Mouse (Mus musculus): ENCODE measurements at regions not wholly inside any gene's neighbourhood (a gene's known extent, or its start where the extent isn't known, plus 50 kb on each side); places are given as distances from the start of the nearest gene placed in this dataset.

GRCm38 (mm10) chr3:33902431-33902830 lies 58.3 kb upstream of the Ccdc39 start:
- DNase-seq (ENCODE audit: low spot score in 2 of 2): no peak

DNA sequence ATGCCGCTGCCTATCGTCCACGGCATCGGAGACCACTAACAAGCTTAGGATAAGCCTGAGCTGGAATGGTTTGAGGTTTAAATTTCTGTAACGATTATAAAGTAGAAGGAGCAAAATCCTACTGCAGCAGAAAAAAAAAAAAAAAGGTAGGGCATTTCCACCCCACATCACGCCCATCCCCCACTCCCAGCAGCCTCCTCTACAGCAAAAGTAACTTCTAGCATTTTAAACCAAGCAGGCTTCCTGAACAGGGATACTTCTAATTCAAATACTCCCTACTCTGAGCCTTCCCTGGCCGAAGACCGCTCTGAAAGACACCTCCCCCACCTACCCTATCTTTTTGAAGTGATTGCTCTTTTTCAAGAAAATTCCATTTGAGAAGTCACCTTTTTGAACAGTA lies 59.2 kb upstream of the Ccdc39 start:
- DNase-seq (ENCODE audit: low spot score in 2 of 2): no peak

GRCm38 (mm10) chr3:33903816-33904215 lies 59.7 kb upstream of the Ccdc39 start:
- DNase-seq (ENCODE audit: low spot score in 2 of 2): no peak

DNA sequence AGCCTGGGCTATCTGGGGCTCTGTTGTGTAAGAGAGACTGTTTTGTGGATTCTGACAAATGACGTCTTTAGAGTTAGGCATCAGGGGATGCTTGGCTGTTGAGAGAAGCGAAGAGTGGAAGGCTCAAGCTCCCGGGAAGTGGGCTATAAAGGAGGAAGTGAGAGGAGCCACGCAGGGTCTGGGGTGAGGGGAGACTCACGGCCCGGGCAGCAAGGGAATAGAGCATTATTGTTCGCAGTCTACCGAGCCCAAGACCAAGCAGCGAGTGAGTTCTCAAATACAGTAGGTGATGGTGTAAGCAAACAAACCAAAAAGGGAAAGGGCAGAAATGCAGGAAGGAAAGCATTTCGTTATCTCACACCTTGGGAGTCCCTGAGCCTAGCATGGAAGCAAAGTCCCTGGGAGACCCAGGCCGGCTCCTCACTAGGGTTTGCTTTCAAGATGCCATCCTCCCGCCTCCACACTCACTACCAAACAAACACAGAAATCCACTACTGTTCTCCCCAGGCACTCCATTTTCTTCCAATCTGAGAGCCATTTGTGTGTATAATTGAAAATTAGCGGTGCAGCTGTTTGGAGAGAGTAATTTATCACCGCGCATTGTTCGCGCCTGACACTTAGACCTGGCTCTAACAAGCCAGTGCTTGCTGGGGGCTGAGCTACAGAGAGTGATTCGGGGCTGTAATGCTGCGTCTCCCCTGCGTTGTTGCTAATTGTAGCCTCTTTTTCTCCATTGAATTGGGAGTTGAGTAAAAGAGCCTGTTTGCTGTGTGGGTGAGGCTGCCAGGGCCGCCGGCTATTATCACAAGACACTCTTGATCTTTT lies 61.0 kb upstream of the Ccdc39 start:
- peak; percentile 29 to 35 for DNase-seq (ENCODE audit: low spot score in 2 of 2)

- DNase-seq (ENCODE audit: low spot score in 2 of 2): no peak
These were observed 61.5 kb upstream of the Ccdc39 start for GRCm38 (mm10) chr3:33905679-33906007.

- DNase-seq (ENCODE audit: low spot score in 2 of 2): no peak
These were observed 63.0 kb upstream of the Ccdc39 start for GRCm38 (mm10) chr3:33907061-33907460.

- DNase-seq (ENCODE audit: low spot score in 2 of 2): no peak
These were observed 67.4 kb upstream of the Ccdc39 start for GRCm38 (mm10) chr3:33911559-33911958.

DNA sequence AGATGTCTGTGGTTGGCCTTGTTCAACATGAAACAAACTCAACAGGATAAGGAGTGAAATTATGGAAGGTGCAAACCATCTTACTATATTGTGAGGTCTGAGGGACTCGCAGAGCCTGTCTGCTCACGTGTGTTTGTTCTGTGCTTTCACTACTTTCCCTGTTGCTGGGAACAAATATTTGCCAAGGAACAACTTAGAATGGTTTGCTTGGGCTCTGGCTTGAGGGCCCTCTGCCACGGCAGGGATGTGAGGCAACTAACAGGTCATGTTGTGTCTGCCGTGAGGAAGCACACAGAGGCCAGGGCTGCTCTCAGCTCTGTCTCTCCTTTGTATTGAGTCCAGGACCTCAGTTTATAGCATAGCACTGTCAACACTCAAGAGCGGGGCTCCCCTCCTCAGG lies 69.4 kb upstream of the Ccdc39 start:
- DNase-seq (ENCODE audit: low spot score in 2 of 2): no peak

GRCm38 (mm10) chr3:33914386-33914785 lies 70.3 kb upstream of the Ccdc39 start:
- no peak for DNase-seq (ENCODE audit: low spot score in 2 of 2)

DNA sequence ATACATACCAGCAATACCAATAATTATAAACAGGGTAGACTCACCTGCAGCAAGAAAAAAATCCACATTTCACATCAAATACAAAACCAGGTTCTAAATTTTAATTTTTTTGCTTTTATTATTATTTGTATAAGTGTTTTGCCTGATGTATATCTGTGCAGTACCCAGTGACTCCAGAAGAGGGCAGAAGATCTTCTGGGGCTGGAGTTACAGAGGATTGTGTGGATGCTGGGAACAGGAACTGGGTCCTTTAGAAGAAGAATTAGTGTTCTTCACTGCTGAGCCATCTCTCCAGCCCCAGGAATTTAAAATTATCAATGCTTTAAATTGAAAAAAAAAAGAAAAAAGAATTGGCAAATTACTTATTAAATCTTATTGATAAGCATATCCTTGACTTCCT lies 71.7 kb upstream of the Ccdc39 start:
- no peak for DNase-seq (ENCODE audit: low spot score in 2 of 2)

DNA sequence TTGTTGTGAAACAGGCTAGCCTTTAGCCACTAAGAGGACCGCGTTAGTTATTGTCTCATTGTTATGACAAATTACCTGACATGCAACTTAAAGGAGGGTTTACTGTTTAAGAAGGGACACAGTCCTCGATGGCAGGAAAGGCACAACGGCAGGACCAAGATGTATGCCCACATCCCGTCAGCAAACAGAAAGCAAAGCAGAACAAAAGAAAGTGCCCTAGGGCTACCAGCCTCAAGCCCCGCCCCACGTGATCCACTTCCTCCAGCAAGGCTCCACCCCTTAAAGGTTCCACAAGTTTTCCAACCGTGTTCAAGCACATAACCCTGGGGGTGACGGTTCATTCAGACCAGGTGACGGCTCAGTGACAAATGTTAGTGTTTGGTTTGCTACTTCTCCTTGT lies 72.2 kb upstream of the Ccdc39 start:
- DNase-seq (ENCODE audit: low spot score in 2 of 2): no peak

GRCm38 (mm10) chr3:33916818-33917217 lies 72.7 kb upstream of the Ccdc39 start:
- no peak for DNase-seq (ENCODE audit: low spot score in 2 of 2)

- DNase-seq (ENCODE audit: low spot score in 2 of 2): peak; percentile 76 to 87
These were observed 74.7 kb upstream of the Ccdc39 start for GRCm38 (mm10) chr3:33918785-33919184.

DNA sequence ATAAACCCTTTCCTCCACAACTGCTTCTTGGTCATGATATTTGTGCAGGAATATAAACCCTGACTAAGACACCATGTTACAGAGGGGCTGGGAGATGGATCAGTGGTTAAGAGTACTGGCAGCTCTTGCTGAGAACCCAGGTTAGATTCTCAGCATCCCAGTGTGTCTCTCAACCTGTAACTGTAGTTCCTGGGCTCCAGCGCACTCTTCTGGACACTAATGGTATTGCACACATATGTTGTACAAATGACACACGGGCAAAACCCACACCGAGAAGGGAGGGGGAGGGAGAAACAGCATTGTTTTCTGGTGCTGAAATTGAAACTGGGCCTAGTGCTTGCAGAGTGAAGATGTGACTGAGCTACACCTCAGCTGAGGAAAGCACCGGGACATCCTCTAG lies 81.0 kb upstream of the Ccdc39 start:
- no peak for DNase-seq (ENCODE audit: low spot score in 2 of 2)

- DNase-seq (ENCODE audit: low spot score in 2 of 2): no peak
These were observed 64.7 kb upstream of the Fxr1 start for GRCm38 (mm10) chr3:33955064-33955463.

- DNase-seq (ENCODE audit: low spot score in 2 of 2): peak; percentile 71 to 78
These were observed 63.7 kb upstream of the Fxr1 start for GRCm38 (mm10) chr3:33955854-33956624.

DNA sequence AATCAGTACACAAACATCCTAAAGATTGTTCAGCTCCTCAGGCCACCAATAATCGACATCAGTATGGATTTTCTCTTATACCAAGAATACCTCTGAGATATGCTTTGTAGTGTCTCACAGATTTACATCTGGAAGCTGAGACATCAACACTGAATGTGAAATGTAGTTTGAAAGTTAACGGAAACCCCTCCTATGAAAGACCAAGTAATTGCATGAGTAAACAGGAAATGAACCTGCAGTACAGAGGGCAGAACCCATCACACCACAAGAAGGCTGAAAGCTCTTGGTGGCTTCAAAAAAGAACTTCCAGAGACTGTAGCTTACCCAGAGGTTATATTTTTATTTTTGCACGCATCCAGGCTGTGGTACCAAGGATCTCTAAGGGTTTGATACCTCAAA lies 63.1 kb upstream of the Fxr1 start:
- no peak for DNase-seq (ENCODE audit: low spot score in 2 of 2)

DNA sequence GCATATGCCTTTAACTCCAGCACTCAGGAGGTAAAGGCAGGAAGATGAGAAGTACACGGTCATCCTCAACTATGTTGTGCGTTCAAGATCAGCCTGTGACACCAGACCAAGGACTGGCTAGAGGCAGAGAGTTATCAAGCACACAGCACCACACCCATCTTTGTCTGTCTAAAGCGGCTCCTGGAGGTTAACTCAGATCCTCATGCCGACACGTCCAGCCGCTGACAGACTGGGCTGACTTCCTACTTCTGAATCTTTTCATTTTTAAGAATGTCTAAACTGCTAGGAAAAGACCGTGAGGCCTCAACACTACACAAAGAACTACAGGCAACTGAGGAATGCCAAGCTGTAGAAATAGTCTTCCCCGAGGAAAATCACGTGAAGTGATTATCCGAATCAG lies 62.1 kb upstream of the Fxr1 start:
- DNase-seq (ENCODE audit: low spot score in 2 of 2): no peak

GRCm38 (mm10) chr3:33958216-33958615 lies 61.5 kb upstream of the Fxr1 start:
- DNase-seq (ENCODE audit: low spot score in 2 of 2): no peak

GRCm38 (mm10) chr3:33960211-33960610 lies 59.5 kb upstream of the Fxr1 start:
- DNase-seq (ENCODE audit: low spot score in 2 of 2): no peak

DNA sequence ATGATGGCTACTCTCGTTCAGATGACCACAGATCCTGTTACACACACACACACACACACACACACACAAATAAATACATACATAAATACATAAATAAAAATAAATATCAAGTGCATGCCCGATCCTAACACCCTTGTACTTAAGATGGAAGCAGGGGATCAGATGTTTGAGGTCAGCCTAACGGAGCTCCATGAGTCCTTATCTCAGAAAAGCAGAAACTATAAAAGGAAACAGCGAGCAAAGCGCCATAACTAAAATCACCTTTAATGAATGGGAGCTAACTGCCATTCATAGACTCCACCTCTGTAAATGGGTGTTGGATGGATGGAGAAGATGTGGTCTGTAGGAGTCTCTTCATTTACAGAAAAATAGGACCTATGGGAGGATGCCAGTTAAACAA lies 56.8 kb upstream of the Fxr1 start:
- DNase-seq (ENCODE audit: low spot score in 2 of 2): no peak

- DNase-seq (ENCODE audit: low spot score in 2 of 2): no peak
These were observed 52.6 kb upstream of the Fxr1 start for GRCm38 (mm10) chr3:33967184-33967583.

Data from right cerebral cortex, postnatal 10 days (tissue).